Mouse (Mus musculus) retina, postnatal 7 days (tissue): ENCODE data around the gene Atp8a2.
A peak's percentile ranks its signal among the peaks of the same experiment; 100 is the strongest.

ENCODE experiments used
- DNase-seq: peaks from one replicate; pipeline ENCODE4 v3.0.0-alpha.2; 2012; ENCODE audit warnings: low read depth, low spot score

Atp8a2 gene

GRCm38 (mm10) chr14:59919865-59920264 lies 277.1 kb downstream of the Atp8a2 start:
- DNase-seq = no peak

- no peak for DNase-seq
These were observed 293.4 kb downstream of the Atp8a2 start for GRCm38 (mm10) chr14:59903484-59904130.

- DNase-seq = no peak
These were observed 303.0 kb downstream of the Atp8a2 start for GRCm38 (mm10) chr14:59893971-59894370.

GRCm38 (mm10) chr14:59892084-59892483 lies 304.9 kb downstream of the Atp8a2 start:
- no peak for DNase-seq

- no peak for DNase-seq
These were observed 305.5 kb downstream of the Atp8a2 start for GRCm38 (mm10) chr14:59891491-59891890.

GRCm38 (mm10) chr14:59890818-59891217 lies 306.2 kb downstream of the Atp8a2 start:
- DNase-seq = no peak

- DNase-seq = no peak
These were observed 306.9 kb downstream of the Atp8a2 start for GRCm38 (mm10) chr14:59890107-59890506.

- no peak for DNase-seq
These were observed 308.5 kb downstream of the Atp8a2 start for GRCm38 (mm10) chr14:59888446-59888845.

GRCm38 (mm10) chr14:59888046-59888445 lies 308.9 kb downstream of the Atp8a2 start:
- no peak for DNase-seq

GRCm38 (mm10) chr14:59887061-59887861 lies 309.7 kb downstream of the Atp8a2 start:
- peak; percentile 36 for DNase-seq

GRCm38 (mm10) chr14:59883517-59884069 lies 313.4 kb downstream of the Atp8a2 start:
- no peak for DNase-seq

- no peak for DNase-seq
These were observed 316.1 kb downstream of the Atp8a2 start for GRCm38 (mm10) chr14:59880829-59881228.

GRCm38 (mm10) chr14:59878248-59878647 lies 318.7 kb downstream of the Atp8a2 start:
- DNase-seq = no peak

GRCm38 (mm10) chr14:59876525-59876924 lies 320.5 kb downstream of the Atp8a2 start:
- no peak for DNase-seq

GRCm38 (mm10) chr14:59868369-59868768 lies 328.6 kb downstream of the Atp8a2 start:
- DNase-seq = no peak

GRCm38 (mm10) chr14:59867749-59868148 lies 329.2 kb downstream of the Atp8a2 start:
- DNase-seq = no peak

- no peak for DNase-seq
These were observed 331.0 kb downstream of the Atp8a2 start for GRCm38 (mm10) chr14:59866001-59866400.

GRCm38 (mm10) chr14:59862351-59862750 lies 334.6 kb downstream of the Atp8a2 start:
- no peak for DNase-seq

GRCm38 (mm10) chr14:59859830-59860229 lies 337.1 kb downstream of the Atp8a2 start:
- no peak for DNase-seq

- no peak for DNase-seq
These were observed 338.3 kb downstream of the Atp8a2 start for GRCm38 (mm10) chr14:59858501-59859225.

- DNase-seq = no peak
These were observed 343.8 kb downstream of the Atp8a2 start for GRCm38 (mm10) chr14:59853139-59853538.
